Mouse (Mus musculus) activated CD4-positive, CD25-positive, alpha-beta regulatory T cell, adult 4 months (primary cell): ENCODE data around the gene Cyp2c38. TPM values are rescaled to one million over a fixed set of nuclear protein-coding genes. Genes with fewer than 3 reads are reported as not detected.
"Not testable (repeated sequence)": the region's sequence is repeated elsewhere in the genome, so short reads cannot be mapped to it uniquely, and the experiment has no call there.

Experiments used
- ATAC-seq: one replicate; pipeline ENCODE4 v1.8.0; 2017
- polyA plus RNA-seq, 2 experiments: library from polyadenylated mRNA; unstranded; fragments of 100-300 nt; shearing (Covaris generic); gene quantifications; one replicate each; pipeline ENCODE4 v1.2.1; 2017

Gene Cyp2c38
- polyA plus RNA-seq: not detected

DNA sequence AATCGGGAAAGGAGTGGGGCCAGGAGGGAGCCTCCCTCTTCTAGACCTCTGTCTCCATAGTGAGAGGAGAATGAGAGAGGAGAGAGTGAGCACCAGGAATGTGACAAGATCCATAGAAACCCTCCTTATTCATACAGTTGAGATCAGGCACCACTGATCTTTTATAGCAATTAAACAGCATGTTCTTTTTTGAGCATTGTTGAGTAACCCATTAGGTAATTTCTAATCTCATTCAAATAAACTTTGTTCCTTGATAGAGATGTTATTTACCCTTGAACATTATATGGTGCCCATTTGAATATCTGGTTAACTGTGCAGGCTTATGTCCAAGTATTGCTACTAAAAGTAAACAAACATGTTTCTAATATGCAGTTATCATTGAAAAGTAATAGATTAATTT, at the start of gene Cyp2c38:
Cyp2c38 (minus strand) TSS at position 135 of the 400 bp plus-strand sequence.
- ATAC-seq: no peak

DNA sequence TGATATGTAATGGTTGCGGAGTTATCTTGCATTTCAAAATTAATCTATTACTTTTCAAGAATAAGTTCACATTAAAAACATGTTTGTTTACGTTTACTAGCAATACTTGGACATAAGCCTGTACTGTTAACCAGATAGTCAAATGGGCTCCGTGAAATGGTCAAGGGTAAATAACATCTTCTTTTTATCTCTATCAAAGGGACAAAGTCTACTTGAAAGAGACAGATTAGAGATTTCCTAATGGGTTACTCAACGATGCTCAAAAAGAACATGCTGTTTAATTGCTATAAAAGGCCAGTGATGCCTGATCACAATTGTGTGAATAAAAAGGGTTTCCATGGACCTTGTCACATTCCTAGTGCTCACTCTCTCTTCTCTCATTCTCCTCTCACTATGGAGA, 47.7 kb upstream of the Cyp2c38 start, which contains the start of gene Cyp2c39:
Cyp2c39 (plus strand) TSS at position 329 of the 400 bp plus-strand sequence.
- ATAC-seq: no peak

DNA sequence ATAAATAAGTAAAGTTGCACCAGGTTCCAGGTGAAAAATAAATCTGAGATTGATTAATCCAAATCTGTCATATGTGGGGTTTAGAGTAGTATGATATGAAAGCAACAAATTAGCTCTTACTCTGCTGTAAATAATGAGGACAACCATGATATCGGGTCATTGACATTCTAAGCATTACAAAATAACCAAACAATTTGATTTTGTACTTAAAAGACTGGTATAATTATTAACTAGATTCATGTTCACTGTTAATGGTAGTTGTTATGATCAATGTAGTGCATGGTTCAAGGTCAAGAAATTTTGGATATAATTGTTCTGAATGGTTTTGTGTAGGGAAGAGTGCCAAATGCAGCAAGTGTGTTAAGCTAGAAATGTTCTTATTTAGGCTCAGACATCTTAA, 46.7 kb upstream of the Cyp2c38 start:
- ATAC-seq: no peak

DNA sequence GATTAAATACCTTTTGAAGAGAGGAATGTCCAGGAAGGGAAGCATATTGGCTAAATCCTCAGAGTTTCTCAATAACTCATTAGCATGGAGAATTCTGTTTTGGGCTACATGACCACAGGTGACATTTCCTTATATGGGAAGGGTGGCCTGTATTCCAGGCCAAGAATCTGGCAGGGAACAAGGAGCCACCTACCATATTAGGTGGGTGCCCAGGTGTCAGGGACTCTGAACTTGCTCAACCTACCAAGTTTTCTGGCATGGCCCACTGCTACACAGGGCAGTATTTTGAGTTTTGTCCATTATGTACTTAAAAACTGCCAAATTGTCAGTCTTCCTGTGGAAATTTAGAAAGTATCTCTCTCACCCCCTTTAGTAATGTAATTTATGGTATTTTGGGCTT, 43.5 kb upstream of the Cyp2c38 start:
- ATAC-seq: no peak

DNA sequence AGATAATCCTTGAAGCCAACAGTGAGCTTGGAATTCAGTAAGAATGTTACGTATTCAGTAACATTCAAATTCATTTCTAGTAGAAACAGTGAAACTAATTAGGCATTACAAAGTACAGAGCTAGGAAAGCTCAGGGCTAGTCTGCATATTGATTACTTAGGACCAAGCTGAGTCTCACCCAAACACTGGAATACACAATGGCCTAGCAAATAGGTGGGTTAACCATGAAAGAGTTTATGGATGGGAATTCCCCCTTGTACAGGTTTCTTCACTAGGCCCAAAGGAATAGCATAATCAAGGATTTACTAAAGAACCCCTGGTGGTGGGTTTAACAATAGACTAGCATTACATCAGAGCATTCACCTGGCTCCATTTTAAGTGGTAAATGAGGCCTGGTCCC, 21.1 kb upstream of the Cyp2c38 start:
- not testable (repeated sequence) for ATAC-seq

DNA sequence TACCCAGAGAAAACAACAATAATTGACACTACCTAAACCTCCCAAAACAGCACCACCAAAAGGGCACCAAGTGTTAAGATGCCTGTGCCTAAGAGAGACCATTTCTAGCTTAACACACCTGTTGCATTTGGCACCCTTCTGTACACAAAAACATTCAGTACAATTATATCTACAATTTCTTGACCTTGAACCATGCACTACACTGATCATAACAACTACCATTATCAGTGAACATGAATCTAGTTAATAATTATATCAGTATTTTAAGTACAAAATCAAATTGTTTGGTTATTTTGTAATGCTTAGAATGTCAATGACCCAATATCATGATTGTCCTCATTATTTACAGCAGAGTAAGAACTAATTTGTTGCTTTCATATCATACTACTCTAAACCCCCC, 1.0 kb upstream of the Cyp2c38 start:
- ATAC-seq: no peak

Other genes with a start within 250 kb of the Cyp2c38 start
- not detected for gene Cyp2c29, start 193.7 kb downstream of the Cyp2c38 start, polyA plus RNA-seq
- not detected for gene Cyp2c39, start 47.8 kb upstream of the Cyp2c38 start, polyA plus RNA-seq
- not detected for gene Cyp2c67, start 186.0 kb upstream of the Cyp2c38 start, polyA plus RNA-seq